Mouse (Mus musculus) hindbrain, embryonic 15.5 days (tissue): ENCODE measurements around the gene Fbxw5. TPM values are rescaled to one million over a fixed set of nuclear protein-coding genes. Genes with fewer than 3 reads are reported as not detected.

Source experiments
- ATAC-seq: fragments of 200-750 bp; cut with Nextera tagmentation; 2 replicates; pipeline ENCODE4 v1.8.0; 2017; ENCODE audit warnings: low read depth, moderate number of reproducible peaks, moderate TSS enrichment; ENCODE audit not compliant: low FRiP score
- H3K27ac ChIP-seq: fragments of 300-500 bp; sonication (generic); replicated peaks from 2 replicates; pipeline ENCODE4 v1.5.1; 2015; ENCODE audit warnings: mild to moderate bottlenecking, inconsistent platforms
- H3K27me3 ChIP-seq: fragments of 300-500 bp; sonication (generic); 2 replicates; pipeline ENCODE4 v1.6.1; 2015; ENCODE audit warnings: control low read depth, inconsistent platforms
- H3K36me3 ChIP-seq: fragments of 300-500 bp; sonication (generic); 2 replicates; pipeline ENCODE4 v1.6.1; 2015; ENCODE audit warnings: control low read depth, inconsistent platforms
- H3K4me1 ChIP-seq: fragments of 300-500 bp; sonication (generic); replicated peaks from 2 replicates; pipeline ENCODE4 v1.6.1; 2015; ENCODE audit warnings: control low read depth, inconsistent platforms
- H3K4me2 ChIP-seq: fragments of 300-500 bp; sonication (generic); 2 replicates; pipeline ENCODE4 v1.6.1; 2015; ENCODE audit warnings: moderate library complexity, mild to moderate bottlenecking, inconsistent platforms
- H3K4me3 ChIP-seq: fragments of 300-500 bp; sonication (generic); 2 replicates; pipeline ENCODE4 v1.5.1; 2015; ENCODE audit warnings: mild to moderate bottlenecking, inconsistent platforms
- H3K9ac ChIP-seq: fragments of 300-500 bp; sonication (generic); 2 replicates; pipeline ENCODE4 v1.6.1; 2015; ENCODE audit warnings: inconsistent platforms
- H3K9me3 ChIP-seq: fragments of 300-500 bp; sonication (generic); 2 replicates; pipeline ENCODE4 v1.6.1; 2016; ENCODE audit warnings: control low read depth, inconsistent platforms
- WGBS: fragments of 180-500 bp; shearing (Covaris S2); methylation state at CpG from one replicate; pipeline ENCODE4 v1.1.7; 2015; 5-methylcytosine and 5-hydroxymethylcytosine counted together
- polyA plus RNA-seq: library from polyadenylated mRNA; unstranded; fragments of >200 nt; fragmentation: Nextera tagmentation; extraction: Ambion mirVana; gene quantifications from 2 replicates; pipeline ENCODE4 v1.2.1, GENCODE M21; 2015

Fbxw5 gene
- polyA plus RNA-seq, 1 experiment from 2014 or later = 143 TPM

DNA sequence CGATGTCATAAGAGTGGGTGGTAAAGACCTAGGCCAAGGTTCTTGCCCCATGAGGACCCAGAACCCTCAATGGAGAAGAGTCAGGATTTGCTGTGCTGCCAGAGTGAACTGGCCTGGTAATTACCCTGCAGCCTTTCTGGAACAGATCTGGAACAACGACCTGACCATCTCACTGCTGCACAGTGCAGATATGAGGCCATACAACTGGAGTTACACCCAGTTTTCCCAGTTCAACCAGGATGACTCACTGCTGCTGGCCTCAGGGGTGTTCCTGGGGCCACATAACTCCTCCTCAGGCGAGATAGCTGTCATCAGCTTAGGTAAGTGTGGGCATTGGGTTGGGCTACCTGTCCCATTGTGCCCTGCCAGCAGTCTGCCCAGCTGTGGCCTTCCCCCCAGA is 2.2 kb downstream of the Fbxw5 start:
- Histone ChIP-seq H3K36me3 (peaks cover 17% of the 10 kb centered on the region; the same call in 1 of the 2 replicates), H3K9ac (no peak overlapping the region), H3K4me1 (peaks cover 20% of the 10 kb centered on the region), H3K27me3 (no peaks in the 10 kb centered on the region), H3K4me3 (no peak overlapping the region), H3K27ac (no peak overlapping the region), H3K4me2 (no peak overlapping the region), H3K9me3 (no peaks in the 10 kb centered on the region)
- 86% methylated on average over 3 of the region's 3 CpGs for WGBS
- no peak for ATAC-seq

GRCm38 (mm10) chr2:25504538-25504937 is 4.0 kb downstream of the Fbxw5 start:
- no peak for ATAC-seq
- no peaks in the 10 kb centered on the region for H3K27me3 ChIP-seq
- no peak overlapping the region for H3K9ac ChIP-seq
- H3K9me3 ChIP-seq = no peaks in the 10 kb centered on the region
- peaks cover 20% of the 10 kb centered on the region for H3K4me1 ChIP-seq
- 97% methylated on average over 19 of the region's 19 CpGs for WGBS
- H3K27ac ChIP-seq = no peak overlapping the region
- H3K4me2 ChIP-seq = no peak overlapping the region
- H3K36me3 ChIP-seq = peaks cover 17% of the 10 kb centered on the region; the same call in 1 of the 2 replicates
- no peak overlapping the region for H3K4me3 ChIP-seq

- Histone ChIP-seq H3K4me3 (no peak overlapping the region), H3K9me3 (no peaks in the 10 kb centered on the region), H3K27me3 (no peaks in the 10 kb centered on the region), H3K4me2 (no peak overlapping the region), H3K27ac (no peak overlapping the region), H3K36me3 (peaks cover 17% of the 10 kb centered on the region; the same call in 1 of the 2 replicates), H3K4me1 (peaks cover 18% of the 10 kb centered on the region), H3K9ac (no peak overlapping the region)
- WGBS = 94% methylated on average over 1 of the region's 1 CpGs
- no peak for ATAC-seq
Measured at GRCm38 (mm10) chr2:25505000-25505399, 4.5 kb downstream of the Fbxw5 start.

- ATAC-seq = no peak
- Histone ChIP-seq H3K9me3 (no peaks in the 10 kb centered on the region), H3K27me3 (no peaks in the 10 kb centered on the region), H3K9ac (no peak overlapping the region), H3K36me3 (peaks cover 17% of the 10 kb centered on the region; the same call in 1 of the 2 replicates), H3K4me2 (no peak overlapping the region), H3K4me3 (no peak overlapping the region), H3K27ac (no peak overlapping the region), H3K4me1 (peaks cover 14% of the 10 kb centered on the region)
- 94% methylated on average over 4 of the region's 4 CpGs for WGBS
Measured at GRCm38 (mm10) chr2:25505860-25506259, 5.3 kb downstream of the Fbxw5 start.

DNA sequence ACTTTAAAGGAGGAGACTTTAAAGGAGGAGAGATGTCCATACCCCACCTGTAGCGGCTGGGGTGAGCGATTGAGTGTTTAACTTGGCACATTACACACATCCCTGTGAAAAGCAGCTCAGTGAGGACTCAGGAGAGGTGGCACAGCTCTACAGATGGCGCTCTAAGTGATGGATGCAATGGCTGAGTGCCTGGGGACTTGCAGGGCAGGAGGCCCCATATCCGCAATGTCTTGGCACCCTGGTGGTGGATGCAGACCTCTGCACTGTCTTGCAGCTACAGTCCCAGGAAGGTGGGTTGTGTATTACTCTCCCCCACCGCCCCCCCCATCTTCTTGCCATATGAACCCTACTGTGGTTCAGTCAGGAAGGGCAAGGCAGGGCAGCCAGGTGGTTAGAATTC is 6.4 kb downstream of the Fbxw5 start:
- Histone ChIP-seq H3K4me3 (no peak overlapping the region), H3K4me2 (no peak overlapping the region), H3K27ac (no peak overlapping the region), H3K36me3 (peaks cover 17% of the 10 kb centered on the region; the same call in 1 of the 2 replicates), H3K4me1 (peaks cover 5% of the 10 kb centered on the region), H3K9me3 (no peaks in the 10 kb centered on the region), H3K9ac (no peak overlapping the region), H3K27me3 (no peaks in the 10 kb centered on the region)
- 35% methylated on average over 5 of the region's 5 CpGs for WGBS
- no peak for ATAC-seq

DNA sequence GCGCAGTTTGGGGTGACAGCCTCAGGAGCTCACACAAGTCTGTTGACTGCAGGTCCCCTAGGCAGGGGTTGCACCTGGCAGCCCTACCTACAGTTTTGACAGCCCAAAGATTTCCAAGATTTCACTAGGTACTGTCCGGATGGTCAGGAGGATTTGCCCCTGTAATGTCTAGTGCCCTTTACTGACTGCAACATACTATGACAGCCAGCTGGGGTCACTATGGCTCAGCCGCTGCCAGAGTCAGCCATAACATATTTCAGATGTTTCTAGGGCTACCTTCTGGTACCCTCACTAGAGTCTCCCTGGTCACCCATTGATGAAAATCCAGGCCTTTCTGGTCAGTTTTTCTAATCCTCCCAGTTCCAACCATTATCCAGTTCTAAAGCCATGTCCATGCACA is 9.4 kb downstream of the Fbxw5 start:
- H3K4me1 ChIP-seq = no peaks in the 10 kb centered on the region
- H3K4me2 ChIP-seq = no peak overlapping the region
- peaks cover 6% of the 10 kb centered on the region; the same call in 1 of the 2 replicates for H3K36me3 ChIP-seq
- ATAC-seq = no peak
- no peaks in the 10 kb centered on the region for H3K9me3 ChIP-seq
- WGBS = 63% methylated on average over 3 of the region's 3 CpGs
- H3K4me3 ChIP-seq = no peak overlapping the region
- no peak overlapping the region for H3K27ac ChIP-seq
- no peak overlapping the region for H3K9ac ChIP-seq
- no peaks in the 10 kb centered on the region for H3K27me3 ChIP-seq

DNA sequence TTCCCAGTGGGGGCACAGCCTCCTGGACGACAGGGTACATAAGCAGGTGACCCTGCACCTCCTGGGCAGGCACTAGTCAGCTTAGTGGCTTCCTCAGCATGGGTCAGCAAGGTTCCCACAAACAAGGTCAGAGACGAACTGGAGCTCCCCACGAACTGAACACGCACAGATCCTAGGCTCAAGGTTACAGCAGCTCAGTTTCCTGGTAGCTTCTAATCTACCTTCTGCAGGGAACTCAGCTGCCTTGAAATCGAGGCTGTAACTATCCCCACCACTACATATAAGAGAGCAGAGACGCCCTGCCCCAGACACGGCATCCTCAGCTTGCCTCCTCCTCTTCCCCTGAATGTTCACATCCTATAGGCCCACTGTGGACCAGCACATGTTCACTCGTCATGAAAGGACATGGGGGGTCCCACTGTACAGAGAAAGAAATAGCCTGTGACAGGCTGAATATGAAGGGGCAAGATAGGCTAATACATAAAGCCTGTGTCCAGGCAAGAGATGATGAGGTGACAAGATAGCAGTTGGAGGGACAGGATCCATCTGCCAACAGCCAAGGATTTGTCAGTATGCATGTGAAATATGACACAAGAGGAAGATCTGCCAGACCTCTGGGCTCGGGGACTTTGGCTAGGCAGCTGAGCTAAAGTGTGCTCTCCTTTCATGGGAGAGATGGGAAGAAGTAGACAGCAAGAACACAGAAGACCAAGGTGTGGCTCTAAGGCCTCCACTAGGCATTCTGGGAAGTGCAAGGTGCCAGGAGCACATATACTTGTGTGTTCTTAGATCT is 26.2 kb downstream of the Fbxw5 start:
- H3K9ac ChIP-seq = no peak overlapping the region
- no peak overlapping the region for H3K4me2 ChIP-seq
- no peak overlapping the region for H3K4me3 ChIP-seq
- no peaks in the 10 kb centered on the region for H3K9me3 ChIP-seq
- WGBS = 91% methylated on average over 9 of the region's 9 CpGs
- H3K4me1 ChIP-seq = no peaks in the 10 kb centered on the region
- ATAC-seq = no peak
- peaks cover 53% of the 10 kb centered on the region for H3K36me3 ChIP-seq
- H3K27ac ChIP-seq = no peak overlapping the region
- no peaks in the 10 kb centered on the region for H3K27me3 ChIP-seq

DNA sequence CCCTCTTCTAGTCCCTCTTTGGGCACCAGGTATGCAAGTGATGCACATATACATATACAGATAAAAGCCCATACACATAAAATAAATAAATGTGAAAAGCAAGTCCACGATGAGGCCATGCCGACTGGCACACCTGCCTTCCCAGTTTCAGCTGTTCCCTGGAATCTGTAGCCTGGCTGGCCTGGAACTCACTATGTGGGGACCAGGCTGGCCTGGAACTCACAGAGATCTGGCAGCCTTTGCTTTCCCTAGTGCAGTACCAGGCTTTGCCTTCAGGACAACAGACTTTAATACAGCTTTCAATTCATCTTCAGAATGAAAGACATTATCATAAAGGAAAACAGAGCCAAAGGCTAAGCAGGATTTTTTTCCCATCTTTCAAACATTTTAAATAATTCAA is 33.2 kb downstream of the Fbxw5 start:
- peaks cover 19% of the 10 kb centered on the region for H3K36me3 ChIP-seq
- H3K4me1 ChIP-seq = no peaks in the 10 kb centered on the region
- H3K27me3 ChIP-seq = no peaks in the 10 kb centered on the region
- H3K27ac ChIP-seq = no peak overlapping the region
- H3K9ac ChIP-seq = no peak overlapping the region
- WGBS = 95% methylated on average over 2 of the region's 2 CpGs
- H3K4me3 ChIP-seq = no peak overlapping the region
- H3K9me3 ChIP-seq = no peaks in the 10 kb centered on the region
- no peak for ATAC-seq
- no peak overlapping the region for H3K4me2 ChIP-seq

DNA sequence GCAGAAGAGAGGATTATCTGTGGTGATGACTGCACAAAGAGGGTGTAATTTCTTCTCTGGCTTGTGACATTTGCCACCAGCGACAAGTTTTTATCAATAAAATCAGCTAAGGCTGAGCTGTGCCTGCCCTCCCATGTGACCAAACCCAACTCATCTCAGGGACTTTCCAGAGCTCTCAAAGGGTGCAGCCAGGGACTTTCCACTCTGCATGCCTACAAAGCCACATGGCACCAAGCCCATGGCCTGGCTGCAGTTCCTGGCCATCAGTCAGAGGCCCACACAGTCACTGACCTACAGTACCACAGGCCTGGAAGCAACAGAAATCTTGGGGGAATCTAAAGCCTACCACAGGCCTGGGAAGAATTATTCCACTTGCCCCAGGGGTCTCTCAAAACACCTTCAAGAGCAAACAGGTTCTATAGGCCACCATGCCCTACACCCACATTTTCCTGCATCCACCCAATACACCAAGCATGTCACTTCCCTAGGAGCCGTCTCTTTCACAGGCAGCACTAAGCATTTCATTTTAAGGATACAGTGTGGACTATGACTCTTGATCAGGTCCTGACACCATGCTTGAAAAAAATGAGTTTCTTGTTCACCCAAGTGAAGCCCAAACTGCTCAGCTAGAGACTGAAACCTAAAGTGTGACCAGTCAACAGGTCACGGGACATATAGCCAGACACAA is 33.8 kb downstream of the Fbxw5 start:
- Histone ChIP-seq H3K9ac (no peak overlapping the region), H3K4me1 (no peaks in the 10 kb centered on the region), H3K36me3 (peaks cover 13% of the 10 kb centered on the region), H3K4me2 (no peak overlapping the region), H3K4me3 (no peak overlapping the region), H3K9me3 (no peaks in the 10 kb centered on the region), H3K27ac (no peak overlapping the region), H3K27me3 (no peaks in the 10 kb centered on the region)
- ATAC-seq = no peak
- WGBS = 97% methylated on average over 3 of the region's 3 CpGs

DNA sequence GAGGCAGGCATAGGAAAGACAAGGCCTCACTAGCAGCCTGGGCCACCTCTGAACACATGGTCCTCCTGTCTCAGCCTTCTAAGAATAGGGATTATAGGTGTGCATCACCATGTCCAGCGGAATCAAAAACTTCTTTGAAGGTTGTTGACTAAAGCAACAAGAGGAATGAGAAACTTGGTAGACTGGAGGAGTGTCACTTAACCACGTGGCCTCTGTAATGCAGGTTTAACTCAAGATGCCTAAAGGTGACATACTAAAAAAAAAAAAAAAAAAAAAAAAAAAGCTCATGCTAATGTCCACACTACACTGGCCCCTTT is 34.3 kb downstream of the Fbxw5 start:
- peaks cover 12% of the 10 kb centered on the region for H3K36me3 ChIP-seq
- H3K4me2 ChIP-seq = no peak overlapping the region
- no peak for ATAC-seq
- no peak overlapping the region for H3K9ac ChIP-seq
- WGBS = 92% methylated on average over 2 of the region's 2 CpGs
- no peaks in the 10 kb centered on the region for H3K4me1 ChIP-seq
- no peak overlapping the region for H3K27ac ChIP-seq
- H3K27me3 ChIP-seq = no peaks in the 10 kb centered on the region
- H3K9me3 ChIP-seq = no peaks in the 10 kb centered on the region
- H3K4me3 ChIP-seq = no peak overlapping the region

GRCm38 (mm10) chr2:25536531-25536930 is 36.0 kb downstream of the Fbxw5 start:
- WGBS = 89% methylated on average over 8 of the region's 8 CpGs
- no peak for ATAC-seq

DNA sequence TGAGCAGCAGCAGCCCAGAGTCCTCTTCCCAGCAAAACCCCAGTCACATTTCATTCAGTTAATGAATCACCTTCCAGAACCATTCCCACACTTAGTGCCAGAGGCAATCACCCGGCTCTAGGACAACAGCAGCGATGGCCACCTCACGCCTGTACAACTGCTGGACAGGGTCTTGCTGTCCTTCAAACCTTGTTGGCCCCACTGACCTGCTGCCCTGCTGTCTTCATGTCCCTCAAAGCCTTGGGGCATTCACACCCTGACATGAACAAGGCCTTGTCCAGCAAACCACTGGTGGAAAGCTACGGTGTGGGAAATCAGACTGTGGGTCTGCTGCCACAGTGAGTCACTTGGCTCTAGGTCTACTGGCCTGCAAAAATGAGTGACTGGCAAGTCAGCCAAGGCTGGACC is 40.0 kb downstream of the Fbxw5 start:
- no peak for ATAC-seq
- H3K4me3 ChIP-seq = no peak overlapping the region
- no peak overlapping the region for H3K4me2 ChIP-seq
- no peaks in the 10 kb centered on the region for H3K27me3 ChIP-seq
- no peak overlapping the region for H3K27ac ChIP-seq
- H3K36me3 ChIP-seq = peaks cover 6% of the 10 kb centered on the region; the same call in 1 of the 2 replicates
- WGBS = 95% methylated on average over 4 of the region's 4 CpGs
- H3K9ac ChIP-seq = no peak overlapping the region
- no peaks in the 10 kb centered on the region for H3K9me3 ChIP-seq
- H3K4me1 ChIP-seq = 0 out of 2 replicates have a peak, but pooled peaks cover 2% of the 10 kb centered on the region

More at GRCm38 (mm10) chr2:25536531-25536930, 36.0 kb downstream of the Fbxw5 start:
- Histone ChIP-seq H3K27me3 (no peaks in the 10 kb centered on the region), H3K27ac (no peak overlapping the region), H3K4me2 (no peak overlapping the region), H3K4me1 (no peaks in the 10 kb centered on the region), H3K9ac (no peak overlapping the region), H3K4me3 (no peak overlapping the region), H3K36me3 (peaks cover 7% of the 10 kb centered on the region; the same call in 1 of the 2 replicates), H3K9me3 (no peaks in the 10 kb centered on the region)
